Mouse (Mus musculus) T-helper 1 cell (primary cell): ENCODE measurements around the gene Zfp708.
"Not testable (repeated sequence)": the region's sequence is repeated elsewhere in the genome, so short reads cannot be mapped to it uniquely, and the experiment has no call there.

Experiments
- in situ Hi-C: fragments of 300-600 bp; cut with MboI, MseI; formaldehyde crosslinking; loops from one replicate; pipeline ENCODE4 v1.15.1; 2025; ENCODE audit warnings: high pct_unique_total_duplicates

Gene Zfp708

DNA sequence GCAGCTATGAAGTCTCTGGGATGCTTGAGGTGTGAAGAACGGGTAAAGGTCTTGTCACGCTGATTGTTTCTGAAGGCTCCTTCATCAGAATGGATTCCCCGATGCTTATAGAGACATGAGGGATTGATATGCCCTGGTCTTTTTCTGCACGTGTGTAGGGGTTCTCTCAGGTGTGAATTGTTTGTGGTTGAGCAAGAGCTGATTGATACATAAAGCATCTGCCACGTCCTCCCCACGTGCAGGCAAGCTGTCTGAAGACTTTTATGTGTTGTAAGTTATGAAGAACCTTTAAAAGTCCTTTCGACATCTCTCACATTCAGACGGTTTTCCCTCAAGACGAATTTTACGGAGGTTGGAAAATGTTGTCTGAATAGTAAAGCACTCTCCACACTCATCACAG is at the start of gene Zfp708:
Zfp708 (minus strand) TSS at position 101 of the 400 bp plus-strand sequence.
- in situ Hi-C loops, result no loop called here

DNA sequence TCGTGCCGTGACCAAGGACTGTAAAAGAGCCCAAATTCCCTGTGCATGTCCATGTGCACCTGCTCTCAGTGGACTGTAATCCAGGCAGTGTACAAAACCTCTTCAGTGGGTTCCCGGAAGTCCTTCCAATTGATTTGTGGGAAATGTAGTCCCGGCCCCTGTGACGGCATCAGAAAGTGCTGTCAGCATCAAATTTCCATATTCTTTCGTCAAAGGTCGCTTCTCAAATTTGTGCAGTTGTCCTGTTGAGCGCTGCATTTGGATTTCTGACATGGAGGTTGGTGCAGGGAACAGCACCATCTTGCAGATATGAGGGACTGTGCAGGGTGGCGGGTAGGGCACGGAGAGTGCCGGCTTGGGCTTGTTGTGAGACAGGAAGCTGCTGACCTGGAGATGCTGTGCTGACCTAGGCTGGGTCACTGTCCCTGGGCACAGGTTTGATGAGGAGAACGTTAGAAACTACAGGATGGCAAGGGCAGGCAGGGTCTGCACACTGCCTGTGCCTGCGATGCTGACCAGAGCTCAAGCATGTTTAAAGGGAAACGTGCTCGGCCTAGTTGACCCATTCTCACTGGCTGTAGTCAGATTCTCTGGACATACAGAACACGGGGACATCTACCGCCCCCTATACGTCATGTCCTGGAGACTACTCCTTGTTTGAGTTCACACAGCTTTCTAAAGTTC is 30.4 kb upstream of the Zfp708 start:
- in situ Hi-C loops, result no loop called here

DNA sequence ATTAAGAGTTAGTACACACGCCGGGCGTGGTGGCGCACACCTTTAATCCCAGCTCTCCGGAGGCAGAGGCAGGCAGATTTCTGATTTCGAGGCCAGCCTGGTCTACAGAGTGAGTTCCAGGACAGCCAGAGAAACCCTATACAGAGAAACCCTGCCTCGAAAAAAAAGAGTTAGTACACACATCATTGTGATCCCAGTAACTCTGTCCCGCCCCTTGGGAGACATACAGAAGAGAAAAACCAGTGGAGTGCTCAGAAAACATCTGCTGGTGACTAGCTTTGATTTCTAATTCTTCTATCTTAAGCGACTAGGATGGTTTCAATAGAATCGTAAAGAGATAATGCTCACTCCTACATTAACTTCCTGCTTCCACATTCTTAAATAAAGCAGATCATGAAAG is 29.7 kb upstream of the Zfp708 start:
- in situ Hi-C loops, result not testable (repeated sequence)

DNA sequence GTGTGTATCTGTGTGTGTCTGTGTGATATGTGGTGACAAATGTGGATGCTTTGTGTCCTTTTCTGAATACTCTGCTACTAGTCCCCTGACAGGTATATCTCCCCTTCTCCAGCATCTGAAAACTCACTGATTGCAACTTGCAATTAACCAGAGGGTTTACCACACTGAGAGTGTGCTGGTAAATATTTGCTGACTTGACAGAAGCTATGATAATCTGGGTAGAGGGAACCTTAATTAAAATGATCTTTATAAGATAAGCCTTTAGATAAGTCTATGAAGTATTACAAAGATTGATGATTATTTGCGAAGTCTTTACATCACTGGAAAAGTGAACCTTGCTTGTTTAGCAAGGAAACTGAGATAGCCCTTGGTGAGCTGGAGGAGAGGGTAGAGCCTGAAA is 26.7 kb upstream of the Zfp708 start:
- in situ Hi-C loops, result loop anchor here (5.0 kb wide), 1 partner anchor 183 kb away; the partner anchor contains the start of gene Zfp457

DNA sequence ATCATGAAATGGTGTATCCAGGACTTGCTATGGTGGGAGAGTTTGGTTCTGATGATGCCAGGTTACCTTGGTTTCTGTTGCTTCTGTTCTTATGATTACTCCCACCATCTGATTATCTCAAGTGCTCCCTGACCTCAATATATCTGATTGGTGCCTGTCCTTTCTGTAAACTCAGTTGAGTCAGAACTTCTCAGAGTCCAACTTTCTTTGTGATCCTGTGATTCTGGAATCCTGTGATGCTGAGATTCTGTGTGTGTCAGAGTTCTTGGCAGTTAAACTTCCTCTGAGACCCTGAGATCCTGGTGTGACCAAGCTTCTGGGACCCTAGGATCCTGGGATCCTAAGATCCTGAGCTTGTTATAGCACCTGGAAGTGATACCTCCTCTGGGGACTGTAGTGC is 23.6 kb upstream of the Zfp708 start, which contains the start of gene Zfp759:
Zfp759 (plus strand) TSS at position 301 of the 400 bp plus-strand sequence.
- in situ Hi-C loops, result loop anchor here (5.0 kb wide), 1 partner anchor 186 kb away; the partner anchor contains the start of gene Zfp457

DNA sequence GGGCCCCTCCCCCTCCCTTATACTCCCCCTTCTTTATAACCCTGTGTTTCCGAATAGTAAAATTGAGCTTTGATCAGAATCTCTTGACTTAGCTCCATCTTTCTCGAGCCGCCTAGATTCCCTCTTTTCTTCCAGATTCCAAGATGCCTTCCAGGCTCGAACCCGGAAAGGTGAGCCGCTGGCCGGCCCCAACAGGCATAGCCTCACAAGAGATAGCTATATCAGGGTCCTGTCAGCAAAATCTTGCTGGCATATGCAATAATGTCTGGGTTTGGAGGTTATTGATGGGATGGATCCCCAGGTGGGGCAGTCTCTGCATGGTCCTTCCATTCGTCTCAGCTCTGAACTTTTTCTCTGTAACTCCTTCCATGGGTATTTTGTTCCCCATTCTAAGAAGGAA is 18.4 kb upstream of the Zfp708 start, which contains the start of gene Rslcan18:
Rslcan18 (minus strand) TSS at position 101 of the 400 bp plus-strand sequence.
- in situ Hi-C loops, result not testable (repeated sequence)

DNA sequence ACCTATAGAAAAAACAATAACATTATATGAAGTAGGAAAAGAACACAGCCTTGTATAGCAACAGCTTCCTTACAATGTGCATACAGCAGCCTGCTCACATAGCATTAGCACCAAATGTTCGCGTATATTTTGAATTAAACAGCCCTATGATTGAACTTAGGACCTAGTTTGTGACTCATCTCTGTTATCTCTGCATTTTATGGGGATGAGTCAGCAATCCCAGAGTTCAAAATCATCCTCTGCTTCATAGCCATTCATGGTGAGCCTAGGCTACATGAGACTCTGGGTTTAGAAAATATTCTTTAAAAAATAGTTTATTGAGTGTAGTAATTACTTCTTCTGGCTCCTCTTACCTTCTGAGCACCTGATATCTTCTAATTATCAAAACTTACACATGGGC is 15.5 kb upstream of the Zfp708 start:
- in situ Hi-C loops, result no loop called here

DNA sequence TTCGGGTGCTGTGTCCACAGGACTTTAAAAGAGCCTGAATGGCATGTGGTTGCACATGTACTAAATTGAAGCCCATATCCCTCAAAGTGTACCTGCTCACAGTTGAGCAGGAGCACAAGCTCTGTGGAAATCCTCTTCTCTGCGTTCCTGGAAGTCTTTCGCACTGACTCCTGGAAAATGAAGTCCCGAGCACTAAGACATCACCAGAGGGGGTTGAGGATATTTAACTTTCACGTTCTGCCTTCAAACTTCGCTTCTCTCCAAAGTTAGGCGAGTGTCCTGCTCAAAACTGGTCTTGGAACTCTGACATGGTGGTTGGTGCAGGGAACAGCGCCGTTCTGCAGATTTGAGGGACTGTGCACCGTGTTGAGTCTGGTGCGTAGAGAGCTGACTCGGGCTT is 14.3 kb upstream of the Zfp708 start:
- in situ Hi-C loops, result no loop called here

DNA sequence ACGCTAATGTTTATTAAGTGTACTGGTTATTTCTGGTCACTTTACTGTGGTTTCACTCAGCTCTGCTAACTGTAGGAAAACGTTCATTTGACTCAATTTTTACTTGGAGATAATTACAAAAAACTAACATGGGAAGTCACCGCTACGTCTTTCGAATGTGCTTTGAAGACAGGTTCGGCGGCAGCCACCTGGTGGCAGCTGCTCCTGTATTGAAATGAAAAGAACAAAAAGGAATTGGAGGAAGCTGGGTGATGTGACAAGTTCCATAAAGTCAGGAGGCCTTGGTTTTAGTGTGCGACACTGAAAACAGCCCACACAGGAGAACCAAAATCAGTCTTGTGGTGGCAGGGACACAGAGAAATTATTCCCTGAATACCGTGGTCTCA is 11.0 kb upstream of the Zfp708 start:
- in situ Hi-C loops, result no loop called here

DNA sequence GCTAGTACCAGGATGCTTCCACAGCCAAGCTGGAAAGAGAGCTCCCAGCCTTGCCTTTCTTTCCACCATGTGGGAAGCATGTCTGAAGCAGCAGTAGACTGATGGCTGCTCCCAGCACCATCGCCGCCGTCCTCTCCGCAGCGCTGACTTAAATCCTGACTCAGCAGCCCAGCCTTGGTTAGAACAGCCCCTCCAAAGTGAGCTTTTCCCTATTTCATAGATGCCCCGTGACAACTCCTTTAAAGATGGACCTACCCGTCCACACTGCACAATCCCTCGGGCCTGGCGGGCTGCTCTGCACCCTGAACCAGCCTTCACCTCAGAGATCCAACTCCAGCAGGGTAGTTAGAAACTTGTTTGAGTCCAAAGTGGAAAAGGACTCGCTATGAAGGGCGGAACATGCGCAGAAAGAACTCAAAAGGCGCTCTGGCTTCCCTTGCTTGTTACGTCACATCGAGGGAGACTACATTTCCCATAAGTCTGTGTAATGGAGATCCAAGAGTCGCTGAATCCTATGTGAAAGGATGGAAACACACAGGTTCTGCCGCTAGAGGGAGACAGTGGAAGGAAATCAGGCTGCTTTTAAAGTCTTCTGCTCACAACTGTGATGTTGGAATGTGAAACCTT is 10.5 kb upstream of the Zfp708 start, which contains the start of gene Gm28557:
Gm28557 (minus strand) TSS at position 411 of the 627 bp plus-strand sequence.
- in situ Hi-C loops, result no loop called here

DNA sequence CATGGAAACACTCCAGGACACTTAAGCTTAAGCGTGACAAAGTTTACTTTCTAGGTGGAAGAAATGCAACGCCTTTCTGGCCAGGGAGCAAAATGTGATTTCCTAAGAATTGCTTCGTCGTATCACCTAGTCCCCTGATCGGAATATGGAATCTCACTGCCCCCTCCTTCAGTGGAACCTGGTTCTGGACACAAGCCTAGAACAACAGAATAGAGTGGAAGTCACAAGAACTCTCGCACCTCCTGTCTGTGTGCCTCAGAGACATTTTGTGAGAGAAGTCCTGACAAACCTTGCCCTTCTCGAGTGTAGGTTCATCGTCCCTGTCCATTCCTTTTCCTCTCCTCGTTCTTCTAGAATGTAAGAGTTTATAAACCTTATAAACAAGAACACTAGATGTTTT is 9.9 kb upstream of the Zfp708 start:
- in situ Hi-C loops, result no loop called here

DNA sequence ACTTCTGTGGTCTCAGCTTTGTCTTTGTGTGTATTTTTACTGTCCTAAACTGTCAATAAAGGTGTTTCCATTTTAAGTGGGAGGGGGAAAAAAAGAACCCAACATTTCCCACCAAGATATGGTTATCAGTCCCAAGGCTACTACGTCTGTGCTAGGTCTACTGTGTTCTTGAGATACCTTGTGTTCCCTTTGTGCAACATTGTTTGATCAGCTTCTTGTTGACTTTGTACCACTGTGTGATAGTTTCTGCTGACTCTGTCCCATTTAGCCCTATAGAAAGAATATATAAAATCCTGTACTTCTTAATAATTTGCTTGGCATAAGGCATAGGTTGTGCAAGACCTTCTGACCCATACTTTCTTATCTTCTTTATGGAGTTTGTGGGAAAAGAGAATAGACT is 7.6 kb downstream of the Zfp708 start:
- in situ Hi-C loops, result no loop called here

DNA sequence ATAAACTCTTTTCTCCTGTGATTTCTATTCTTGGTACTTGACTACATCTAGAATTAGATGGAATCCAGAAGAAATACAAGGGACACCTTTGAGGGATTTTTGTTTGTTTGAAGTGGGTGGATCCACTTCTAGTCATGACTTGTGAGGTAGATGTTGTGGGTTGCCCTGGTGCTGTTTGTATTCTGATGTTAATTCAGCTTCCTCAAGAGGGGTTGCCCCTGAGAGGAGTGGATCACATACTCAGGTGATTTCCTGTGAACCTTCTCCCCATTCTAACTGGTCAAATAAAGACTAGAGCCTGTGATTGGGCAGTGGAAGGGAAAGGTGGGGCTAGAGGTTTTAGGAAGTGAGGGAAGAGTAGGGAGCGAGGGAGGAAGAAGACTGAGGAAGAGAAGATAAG is 15.8 kb downstream of the Zfp708 start:
- in situ Hi-C loops, result no loop called here

DNA sequence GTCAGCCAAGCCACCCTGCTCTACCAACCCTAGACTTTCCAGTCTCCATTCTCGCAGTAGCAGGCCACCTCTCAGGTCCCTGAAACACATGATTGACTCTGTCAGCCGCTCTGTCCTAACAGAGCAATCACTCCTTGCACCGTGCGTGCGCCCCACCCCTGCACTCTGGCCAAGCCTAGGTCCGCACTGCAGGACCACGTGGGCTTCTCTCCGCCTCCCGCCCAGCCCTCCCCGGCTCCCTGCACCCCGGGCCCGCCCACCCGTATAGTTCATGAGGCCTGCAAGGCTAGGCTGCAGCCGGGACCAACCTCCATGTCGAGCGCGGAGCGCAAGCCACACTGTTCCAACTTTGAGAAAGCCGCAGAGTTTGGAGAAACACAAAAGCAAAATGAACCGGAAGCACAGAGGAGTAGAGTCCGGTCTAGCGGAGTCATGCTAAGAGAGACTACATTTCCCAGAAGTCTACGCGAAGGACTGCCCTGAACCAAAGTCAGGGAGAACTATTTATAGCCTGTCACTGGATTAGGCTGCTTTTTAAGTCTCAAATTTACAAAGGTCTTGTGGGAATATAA is 16.5 kb downstream of the Zfp708 start:
- in situ Hi-C loops, result no loop called here

DNA sequence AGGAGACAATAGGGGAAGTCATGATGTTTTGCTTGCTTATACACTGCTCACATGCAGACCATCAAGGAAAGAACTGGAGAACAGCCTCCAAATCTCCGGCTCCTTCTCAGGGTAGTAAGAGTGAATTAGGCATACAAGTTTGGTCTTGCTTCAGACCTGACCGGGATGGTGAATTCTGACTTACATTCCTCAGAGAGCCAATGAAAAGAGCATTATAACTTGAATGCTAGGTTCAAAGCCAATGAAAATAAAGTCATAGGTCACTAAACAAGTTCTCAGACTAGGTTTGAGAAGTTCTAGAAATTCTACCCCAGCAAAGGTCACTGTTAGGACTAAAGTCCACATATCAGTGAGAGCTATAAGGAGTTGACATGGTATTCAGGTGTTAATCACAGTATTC is 20.5 kb downstream of the Zfp708 start:
- in situ Hi-C loops, result no loop called here

DNA sequence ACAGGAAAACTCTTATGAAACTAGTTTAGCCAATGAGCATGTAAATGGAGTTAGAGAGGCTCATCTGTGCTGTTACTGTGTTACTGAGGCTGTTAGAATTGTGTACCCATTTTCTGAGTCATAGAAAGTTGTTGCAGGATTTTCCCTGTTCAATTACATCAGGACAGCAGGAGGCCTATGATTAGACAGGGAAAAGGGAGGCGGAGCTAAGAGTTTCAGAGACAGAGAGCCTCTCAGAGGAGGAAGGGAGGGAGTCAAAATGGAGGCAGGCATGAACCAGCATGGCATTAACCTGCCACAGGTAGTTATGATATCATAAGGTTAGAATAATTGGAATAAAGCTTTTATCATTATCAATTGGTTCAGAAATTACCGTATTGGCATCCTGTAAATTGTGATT is 25.0 kb downstream of the Zfp708 start:
- in situ Hi-C loops, result no loop called here

DNA sequence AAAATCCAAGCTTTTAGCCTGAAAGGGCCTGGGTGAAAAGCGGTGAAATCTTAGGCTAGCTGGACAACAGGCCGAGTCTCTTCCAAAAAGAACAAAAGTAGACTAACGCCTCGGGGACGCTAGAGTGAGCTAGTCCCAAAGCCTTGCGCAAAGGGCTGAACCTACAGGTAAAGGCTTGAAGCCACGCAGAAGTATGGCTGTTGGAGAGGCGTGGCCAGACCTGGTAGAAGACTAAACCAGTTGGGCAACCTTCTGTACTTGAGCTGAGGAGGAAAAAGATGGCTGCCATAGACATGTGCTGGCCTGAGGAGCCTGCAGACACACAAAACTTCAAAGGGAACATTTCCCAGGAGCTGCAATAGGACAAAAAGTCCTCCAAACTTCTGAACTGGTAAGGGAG is 32.4 kb downstream of the Zfp708 start:
- in situ Hi-C loops, result no loop called here

DNA sequence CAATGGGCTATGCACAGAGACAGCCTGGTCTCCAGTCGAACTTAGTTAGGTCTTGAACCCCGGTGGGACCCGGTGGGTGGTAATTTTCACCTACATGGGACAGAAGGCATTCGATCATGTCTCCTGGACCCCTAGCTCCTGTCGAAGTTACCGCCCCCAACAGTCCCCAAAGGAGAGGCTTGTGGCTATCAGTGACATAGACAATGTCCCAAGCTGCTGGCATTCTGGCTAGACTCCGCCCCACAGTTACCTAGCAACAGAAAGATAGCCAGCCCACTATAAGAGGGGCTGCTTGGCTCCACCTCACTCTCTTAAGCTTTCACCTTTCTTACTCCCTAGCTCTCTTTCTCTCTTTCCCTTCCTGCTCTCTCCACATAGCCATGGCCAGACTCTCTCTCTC is 35.3 kb downstream of the Zfp708 start:
- in situ Hi-C loops, result no loop called here

DNA sequence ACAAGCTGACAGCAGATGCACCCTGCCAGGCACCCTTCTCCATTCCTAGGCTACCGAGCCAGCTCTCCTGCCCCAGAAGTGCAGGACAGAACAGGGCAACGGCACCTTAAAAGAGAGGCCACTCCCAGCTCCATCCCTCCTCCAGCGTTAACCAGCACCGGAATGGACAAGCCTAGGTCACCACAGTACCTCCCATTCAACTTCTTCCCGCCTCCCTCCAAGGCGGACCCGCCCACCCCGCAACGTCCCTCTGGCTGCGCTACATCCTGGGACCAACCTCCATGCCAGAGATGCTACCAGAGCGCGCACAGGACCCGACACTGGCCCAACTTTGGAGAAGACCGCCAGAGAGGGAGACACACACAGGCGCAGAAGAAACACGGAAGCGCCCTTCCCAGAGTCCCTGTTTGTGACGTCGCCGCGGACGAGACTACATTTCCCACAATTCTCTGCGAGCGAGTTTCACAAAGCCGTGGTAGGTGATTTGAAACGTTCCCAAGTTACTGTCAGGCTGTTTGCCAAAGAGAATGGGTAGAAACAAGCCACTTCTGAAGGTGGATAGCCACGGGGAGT is 36.9 kb downstream of the Zfp708 start, which contains the start of gene Zfp712:
Zfp712 (minus strand) TSS at position 385 of the 573 bp plus-strand sequence.
- in situ Hi-C loops, result no loop called here

DNA sequence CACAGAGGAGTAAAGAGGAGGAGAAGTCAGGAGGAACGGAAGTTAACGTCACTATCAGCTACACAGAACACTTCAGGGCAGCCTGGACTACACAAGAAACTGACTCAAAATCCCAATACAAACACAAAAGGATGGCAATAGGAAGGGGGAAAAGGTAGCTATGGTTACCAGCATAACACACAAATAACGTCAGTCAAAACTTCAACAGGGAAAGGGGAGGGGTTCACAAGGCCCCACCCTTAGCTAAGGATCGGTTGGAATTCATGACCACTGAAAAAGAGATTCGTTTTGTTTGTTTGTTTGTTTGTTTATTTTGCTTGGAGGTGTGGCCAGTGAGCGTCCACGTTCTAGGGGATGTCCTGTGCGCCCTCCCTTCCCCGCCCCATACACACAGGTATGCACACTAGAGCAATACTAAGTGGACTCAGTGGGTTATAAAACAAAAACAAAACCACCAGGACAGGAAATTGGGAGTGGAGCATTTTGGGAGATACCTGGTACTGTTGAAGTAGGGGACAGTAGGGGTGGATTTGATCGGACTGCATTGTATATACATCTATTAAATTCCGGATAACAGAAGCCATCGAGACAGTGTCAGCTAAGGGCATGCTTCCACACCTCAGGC is 37.5 kb downstream of the Zfp708 start:
- in situ Hi-C loops, result no loop called here
